In genomic region chr2:181658930-181659555, GRCm38 (mm10) we compare ENCODE assay signal across 7 mouse cellular contexts. TPM values are rescaled to one million over a fixed set of nuclear protein-coding genes. Genes with fewer than 3 reads are reported as not detected.
DNase-seq lines count a peak whose midpoint lies in the region; ATAC-seq and TF ChIP-seq lines count a peak whose summit lies in the region.

No protein-coding gene starts in this region.

- H3K4me2 ChIP-seq in hindbrain, embryonic 13.5 days, result peak overlapping the region; percentile 2; the same call in 1 of the 2 replicates
- H3K4me2 ChIP-seq in stomach, embryonic 16.5 days (ENCODE audit: low read depth, low read length), result no peak overlapping the region

- intact Hi-C loops in left cerebral cortex, postnatal 14 days (cut with DNase I), result loop anchor here (1.0 kb wide), 1 partner anchor 20 kb away; no protein-coding TSS in a partner anchor

- H3K27me3 ChIP-seq in E14TG2a.4 (ENCODE audit: insufficient read depth, low read length), result no peaks in the 10 kb centered on the region
- H3K27me3 ChIP-seq in hindbrain, embryonic 13.5 days, result no peaks in the 10 kb centered on the region
- no peaks in the 10 kb centered on the region for H3K27me3 ChIP-seq in megakaryocyte, embryonic 14.5 days (replicated peaks)
- H3K27me3 ChIP-seq in stomach, embryonic 16.5 days (ENCODE audit: control insufficient read depth, insufficient read depth, low read length), result no peaks in the 10 kb centered on the region

- H3K9me3 ChIP-seq in E14TG2a.4 (ENCODE audit: low read length), result no peaks in the 10 kb centered on the region
- no peaks in the 10 kb centered on the region for H3K9me3 ChIP-seq in hindbrain, embryonic 13.5 days
- no peaks in the 10 kb centered on the region for H3K9me3 ChIP-seq in megakaryocyte, embryonic 14.5 days
- no peaks in the 10 kb centered on the region for H3K9me3 ChIP-seq in stomach, embryonic 16.5 days (replicated peaks; ENCODE audit: control insufficient read depth, low read length)

- peak; percentile 65; the same call in 1 of the 2 replicates for ATAC-seq in hindbrain, embryonic 13.5 days (ENCODE audit: low FRiP score)
- ATAC-seq in stomach, embryonic 16.5 days (ENCODE audit: insufficient read depth, low FRiP score), result peak; percentile 45; the same call in 1 of the 2 replicates

- peak; percentile 87 for DNase-seq in adrenal gland, postnatal 14 days
- DNase-seq in frontal cortex, postnatal 36 days (ENCODE audit: low spot score in 2 of 2), result peak; percentile 48 to 76
- peak; percentile 57 to 89 for DNase-seq in left cerebral cortex, postnatal 14 days (ENCODE audit: low spot score in 2 of 2)

- H3K9ac ChIP-seq in hindbrain, embryonic 13.5 days, result no peak overlapping the region
- H3K9ac ChIP-seq in stomach, embryonic 16.5 days (ENCODE audit: low read length), result peak overlapping the region; percentile 23; the same call in 1 of the 2 replicates

- peak overlapping the region; percentile 63 for H3K4me3 ChIP-seq in E14TG2a.4 (replicated peaks; ENCODE audit: low read length)
- H3K4me3 ChIP-seq in hindbrain, embryonic 13.5 days, result no peak overlapping the region
- peak overlapping the region; percentile 85 for H3K4me3 ChIP-seq in megakaryocyte, embryonic 14.5 days (replicated peaks)
- no peak overlapping the region for H3K4me3 ChIP-seq in stomach, embryonic 16.5 days (replicated peaks; ENCODE audit: low read length)

- TF ChIP-seq CTCF in E14TG2a.4 (conservative IDR thresholded peaks at IDR 0.05; ENCODE audit: low read length), result no peak

- peaks cover 32% of the 10 kb centered on the region for H3K36me3 ChIP-seq in E14TG2a.4 (ENCODE audit: insufficient read depth, low read length)
- H3K36me3 ChIP-seq in hindbrain, embryonic 13.5 days, result peaks cover 43% of the 10 kb centered on the region
- peaks cover 48% of the 10 kb centered on the region for H3K36me3 ChIP-seq in megakaryocyte, embryonic 14.5 days (replicated peaks; ENCODE audit: low read length)
- peaks cover 10% of the 10 kb centered on the region for H3K36me3 ChIP-seq in stomach, embryonic 16.5 days (ENCODE audit: control insufficient read depth, insufficient read depth, low read length)

- H3K27ac ChIP-seq in hindbrain, embryonic 13.5 days, result no peak overlapping the region
- H3K27ac ChIP-seq in stomach, embryonic 16.5 days (ENCODE audit: low read length), result no peak overlapping the region

- 38% methylated on average over 17 of the region's 17 CpGs for WGBS in hindbrain, embryonic 13.5 days
- WGBS in stomach, embryonic 16.5 days, result 40% methylated on average over 17 of the region's 17 CpGs

- H3K4me1 ChIP-seq in E14TG2a.4 (replicated peaks; ENCODE audit: low read depth, low read length), result peaks cover 60% of the 10 kb centered on the region
- peaks cover 12% of the 10 kb centered on the region; the same call in 1 of the 2 replicates for H3K4me1 ChIP-seq in hindbrain, embryonic 13.5 days (replicated peaks)
- peaks cover 78% of the 10 kb centered on the region for H3K4me1 ChIP-seq in megakaryocyte, embryonic 14.5 days
- H3K4me1 ChIP-seq in stomach, embryonic 16.5 days (ENCODE audit: control insufficient read depth, insufficient read depth, low read length), result no peaks in the 10 kb centered on the region

RNA-seq across cellular contexts. Expression of gene Gm29797, which starts 2.2 kb away (rescaled TPM):
- total RNA-seq in adrenal gland, postnatal 14 days (2021), result not detected in 2 replicates
- polyA plus RNA-seq in hindbrain, embryonic 13.5 days (2015; fragmentation: Nextera tagmentation; extraction: Ambion mirVana), result 0.27 TPM in 1 of 2 replicates, not detected in the other
- under 1 TPM in 1 of 2 experiments, not detected in 1; 0.78 TPM for total RNA-seq in left cerebral cortex, postnatal 14 days (2021)
- not detected in 2 replicates for polyA plus RNA-seq in megakaryocyte, embryonic 14.5 days (2012; ENCODE audit: insufficient read depth, low replicate concordance)
- 0.31 TPM in 1 of 2 replicates, not detected in the other for polyA plus RNA-seq in stomach, embryonic 16.5 days (2015; fragmentation: Nextera tagmentation; extraction: Ambion mirVana)

RNA-seq across cellular contexts. Expression of gene Sox18, which starts 12.4 kb away (rescaled TPM):
- total RNA-seq in adrenal gland, postnatal 14 days (2021), result 60.4 and 64.6 TPM in 2 replicates
- 19.1 and 20.2 TPM in 2 replicates for polyA plus RNA-seq in hindbrain, embryonic 13.5 days (2015; fragmentation: Nextera tagmentation; extraction: Ambion mirVana)
- total RNA-seq in left cerebral cortex, postnatal 14 days (2021), result 10 to 100 TPM; 10.6 to 14.7 TPM
- not detected in 2 replicates for polyA plus RNA-seq in megakaryocyte, embryonic 14.5 days (2012; ENCODE audit: insufficient read depth, low replicate concordance)
- polyA plus RNA-seq in stomach, embryonic 16.5 days (2015; fragmentation: Nextera tagmentation; extraction: Ambion mirVana), result 25.4 and 25.5 TPM in 2 replicates

RNA-seq across cellular contexts. Expression of gene Tcea2, which starts 21.1 kb away (rescaled TPM):
- total RNA-seq in adrenal gland, postnatal 14 days (2021), result 5.2 and 9.8 TPM in 2 replicates
- polyA plus RNA-seq in hindbrain, embryonic 13.5 days (2015; fragmentation: Nextera tagmentation; extraction: Ambion mirVana), result 36.0 and 42.4 TPM in 2 replicates
- total RNA-seq in left cerebral cortex, postnatal 14 days (2021), result 10 to 100 TPM; 60.0 to 62.9 TPM
- polyA plus RNA-seq in megakaryocyte, embryonic 14.5 days (2012; ENCODE audit: insufficient read depth, low replicate concordance), result 1.1 and 1.3 TPM in 2 replicates
- 19.3 and 19.7 TPM in 2 replicates for polyA plus RNA-seq in stomach, embryonic 16.5 days (2015; fragmentation: Nextera tagmentation; extraction: Ambion mirVana)

RNA-seq across cellular contexts. Expression of gene Rgs19, which starts 34.7 kb away (rescaled TPM):
- 22.4 and 32.1 TPM in 2 replicates for total RNA-seq in adrenal gland, postnatal 14 days (2021)
- polyA plus RNA-seq in hindbrain, embryonic 13.5 days (2015; fragmentation: Nextera tagmentation; extraction: Ambion mirVana), result 43.6 and 44.4 TPM in 2 replicates
- total RNA-seq in left cerebral cortex, postnatal 14 days (2021), result 10 to 100 TPM; 39.6 to 42.3 TPM
- 38.7 and 51.9 TPM in 2 replicates for polyA plus RNA-seq in megakaryocyte, embryonic 14.5 days (2012; ENCODE audit: insufficient read depth, low replicate concordance)
- 54.2 and 55.3 TPM in 2 replicates for polyA plus RNA-seq in stomach, embryonic 16.5 days (2015; fragmentation: Nextera tagmentation; extraction: Ambion mirVana)

RNA-seq across cellular contexts. Expression of gene Lkaaear1, which starts 39.2 kb away (rescaled TPM):
- total RNA-seq in adrenal gland, postnatal 14 days (2021), result not detected in 2 replicates
- polyA plus RNA-seq in hindbrain, embryonic 13.5 days (2015; fragmentation: Nextera tagmentation; extraction: Ambion mirVana), result not detected in 2 replicates
- not detected for total RNA-seq in left cerebral cortex, postnatal 14 days (2021)
- polyA plus RNA-seq in megakaryocyte, embryonic 14.5 days (2012; ENCODE audit: insufficient read depth, low replicate concordance), result not detected in 2 replicates
- polyA plus RNA-seq in stomach, embryonic 16.5 days (2015; fragmentation: Nextera tagmentation; extraction: Ambion mirVana), result not detected in 2 replicates

Comparison
In these comparisons a context has a peak if more than half of its experiments do, and no peak if none do; other contexts are left out.
1. H3K4me3 ChIP-seq: peak in E14TG2a.4 (single experiment) and megakaryocyte, embryonic 14.5 days (single experiment); none in hindbrain, embryonic 13.5 days (single experiment) and stomach, embryonic 16.5 days (single experiment).
2. RNA of gene Sox18, which starts 12.4 kb away (polyA plus RNA-seq): 25.4 to 25.5 TPM in stomach, embryonic 16.5 days and 19.1 to 20.2 TPM in hindbrain, embryonic 13.5 days; not detected in megakaryocyte, embryonic 14.5 days; every median in the first group is over 10 times any median in the second.
3. Peak in every context shown above with its lines, with median percentiles within 50 percentile points of each other: DNase-seq.